Mouse (Mus musculus): ENCODE measurements at regions not wholly inside any gene's neighbourhood (a gene's known extent, or its start where the extent isn't known, plus 50 kb on each side); places are given as distances from the start of the nearest gene placed in this dataset.

DNA sequence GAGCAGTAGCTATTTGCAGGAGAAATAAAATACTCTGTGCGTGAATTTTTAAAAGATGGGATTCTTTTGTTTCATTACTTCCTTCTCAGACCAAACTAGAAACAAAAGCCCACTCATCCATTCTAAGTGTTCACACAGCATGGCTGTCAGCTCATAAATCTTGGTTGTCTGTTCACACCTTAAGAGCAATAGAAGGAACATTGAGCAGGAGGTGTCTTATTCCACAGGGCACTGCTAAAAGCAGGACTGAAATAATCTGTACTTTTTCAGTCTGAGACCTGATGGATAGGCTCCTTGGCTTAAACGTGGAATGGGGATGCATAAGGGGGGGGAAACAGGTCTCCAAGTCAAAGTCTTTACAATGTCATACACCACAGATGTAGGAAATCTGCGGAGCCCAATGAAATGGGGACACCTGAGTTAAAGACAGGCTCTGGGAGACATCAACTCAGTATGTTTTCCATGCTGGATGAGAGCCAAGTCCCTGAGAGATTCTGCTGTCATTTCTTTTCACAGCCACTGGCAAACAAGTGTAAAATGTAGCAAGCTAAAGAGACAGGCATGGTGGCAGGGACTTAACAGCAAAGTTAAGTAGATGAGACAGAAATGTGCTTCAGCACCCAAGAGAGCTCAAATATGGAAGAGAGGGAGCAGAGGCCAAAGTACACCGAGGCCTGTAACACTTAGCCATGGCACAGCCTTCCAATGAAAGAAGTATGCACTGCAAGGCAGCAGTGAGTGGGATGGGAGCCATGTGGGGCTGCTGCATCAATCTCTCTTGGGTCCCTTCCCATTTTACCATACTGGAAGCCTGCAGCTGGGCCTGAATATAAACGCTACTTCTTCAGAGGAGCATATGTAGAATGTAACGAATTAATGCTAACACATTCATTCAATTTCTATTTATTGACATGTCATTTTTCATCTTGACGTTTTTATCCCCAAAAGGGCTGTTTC is 2492.0 kb upstream of the Gm7489 start:
- no peak for TF ChIP-seq CTCF (IDR thresholded peaks at IDR 0.05)
- no peak for TF ChIP-seq EP300 (IDR thresholded peaks at IDR 0.05)

Measured in lung, postnatal 0 days (tissue).